Mouse (Mus musculus): ENCODE measurements around the gene Clic4. TPM values are rescaled to one million over a fixed set of nuclear protein-coding genes. Genes with fewer than 3 reads are reported as not detected.

Gene Clic4
- polyA plus RNA-seq, 1 experiment from 2014 or later: 66.9 TPM

DNA sequence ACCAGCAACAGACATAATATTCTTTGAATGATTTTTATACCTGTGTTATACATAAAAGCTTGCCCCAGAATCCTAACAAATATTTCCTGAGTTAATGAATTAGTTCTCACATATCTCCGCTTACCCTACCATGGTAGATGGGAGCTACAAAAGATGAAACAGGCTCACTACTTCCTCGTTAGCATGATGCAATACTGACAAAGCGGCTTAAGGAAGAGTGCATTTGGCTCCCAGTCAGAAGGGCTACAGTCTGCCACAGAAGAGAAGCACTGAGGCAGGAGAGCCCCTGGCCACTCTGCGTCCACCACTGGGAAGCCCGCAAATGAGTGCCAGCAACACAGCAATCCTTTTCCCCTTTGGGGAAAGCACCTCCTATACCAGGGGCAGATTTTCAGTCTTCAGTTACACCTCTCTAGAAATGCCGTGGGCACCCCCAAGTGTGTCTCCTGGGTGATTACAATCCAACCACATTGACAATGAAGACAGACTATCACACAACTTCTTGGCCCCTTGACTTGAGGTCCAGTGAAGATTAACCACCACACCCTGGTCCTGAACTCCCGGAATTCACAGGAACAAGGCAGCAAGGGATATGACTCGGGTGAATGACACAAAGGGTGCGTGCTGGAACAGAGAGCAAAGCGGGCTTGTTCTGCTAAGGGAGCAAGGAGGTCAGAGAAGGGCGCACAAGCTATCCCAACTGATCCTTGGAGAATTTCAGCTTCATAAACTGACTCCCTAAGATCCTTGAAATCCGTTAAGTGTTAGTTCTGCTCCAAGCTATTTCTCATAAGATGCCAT is 19.2 kb downstream of the Clic4 start:
- ATAC-seq: no peak
- Histone ChIP-seq H3K27me3 (replicated peaks; ENCODE audit: control insufficient read depth, insufficient read depth, low read length) (no peaks in the 10 kb centered on the region), H3K4me3 (ENCODE audit: low read depth, low read length) (no peak overlapping the region), H3K9ac (ENCODE audit: low read depth, low read length) (no peak overlapping the region), H3K9me3 (ENCODE audit: control insufficient read depth) (no peaks in the 10 kb centered on the region), H3K4me2 (replicated peaks; ENCODE audit: low read depth) (no peak overlapping the region), H3K36me3 (ENCODE audit: control insufficient read depth, insufficient read depth) (no peaks in the 10 kb centered on the region), H3K4me1 (replicated peaks; ENCODE audit: control insufficient read depth, insufficient read depth, low read length) (0 out of 2 replicates have a peak, but pooled peaks cover 2% of the 10 kb centered on the region), H3K27ac (ENCODE audit: low read depth, low read length) (no peak overlapping the region)
- 85% methylated on average over 12 of the region's 12 CpGs for WGBS
- no peak for TF ChIP-seq CTCF (IDR thresholded peaks at IDR 0.05; ENCODE audit: low read depth)

DNA sequence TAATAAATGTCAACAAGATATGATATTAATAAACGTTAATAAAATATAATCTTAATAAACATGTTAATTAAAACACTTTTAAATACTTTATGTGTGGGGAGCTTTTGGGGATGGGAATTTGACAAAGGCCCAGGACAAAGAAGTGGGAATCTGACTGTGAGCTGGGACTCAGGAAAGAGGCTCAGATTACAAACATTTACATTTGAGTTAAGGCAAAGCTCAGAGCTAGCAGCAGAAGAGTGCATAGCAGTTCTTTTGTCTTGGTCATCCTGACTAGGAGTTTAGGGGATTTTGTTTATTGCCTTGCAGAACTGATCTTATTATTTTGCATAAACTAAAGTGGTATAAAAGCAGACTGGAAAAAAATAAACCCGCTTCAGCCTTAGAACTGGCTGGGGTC is 20.8 kb downstream of the Clic4 start:
- Histone ChIP-seq H3K9ac (ENCODE audit: low read depth, low read length) (no peak overlapping the region), H3K4me1 (replicated peaks; ENCODE audit: control insufficient read depth, insufficient read depth, low read length) (0 out of 2 replicates have a peak, but pooled peaks cover 2% of the 10 kb centered on the region)

DNA sequence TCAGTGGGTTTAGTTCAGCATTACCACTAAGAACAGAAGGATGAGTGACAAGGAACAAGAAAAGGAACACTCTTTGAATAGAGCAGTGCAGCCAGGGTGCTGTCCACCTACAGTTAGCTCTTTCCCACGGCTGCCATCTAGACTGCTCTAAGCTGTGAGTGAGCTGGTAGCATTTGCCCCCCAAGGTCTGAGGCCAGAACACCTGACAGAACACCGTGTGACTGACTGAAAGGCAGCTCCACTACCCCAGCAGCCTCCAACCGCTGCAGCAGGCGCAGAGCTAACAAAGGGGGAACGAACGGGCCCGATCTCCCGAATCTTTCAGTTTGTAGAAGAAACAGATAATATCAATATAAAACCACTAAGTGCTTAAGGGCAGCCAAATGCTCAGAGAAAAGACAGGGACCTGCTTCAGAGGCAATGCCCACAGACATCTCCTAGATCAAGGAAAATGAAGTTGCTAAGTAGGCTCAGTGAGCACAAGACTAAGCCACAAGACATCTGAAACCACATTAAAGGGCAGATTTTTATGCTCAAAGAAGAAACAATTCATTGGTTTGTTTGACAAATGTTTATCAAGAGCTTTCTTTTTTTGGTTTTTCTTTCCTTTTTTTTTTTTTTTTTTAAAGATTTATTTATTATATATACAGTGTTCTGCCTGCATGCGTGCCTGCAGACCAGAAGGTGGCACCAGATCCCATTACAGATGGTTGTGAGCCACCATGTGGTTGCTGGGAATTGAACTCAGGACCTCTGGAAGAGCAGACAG is 24.2 kb downstream of the Clic4 start:
- WGBS: 75% methylated on average over 9 of the region's 9 CpGs
- H3K9ac ChIP-seq (ENCODE audit: low read depth, low read length): no peak overlapping the region
- ATAC-seq: no peak

More for the DNA sequence above, 20.8 kb downstream of the Clic4 start:
- Histone ChIP-seq H3K27me3 (replicated peaks; ENCODE audit: control insufficient read depth, insufficient read depth, low read length) (no peaks in the 10 kb centered on the region), H3K4me3 (ENCODE audit: low read depth, low read length) (no peak overlapping the region), H3K9me3 (ENCODE audit: control insufficient read depth) (no peaks in the 10 kb centered on the region), H3K4me2 (replicated peaks; ENCODE audit: low read depth) (no peak overlapping the region), H3K27ac (ENCODE audit: low read depth, low read length) (no peak overlapping the region), H3K36me3 (ENCODE audit: control insufficient read depth, insufficient read depth) (no peaks in the 10 kb centered on the region)
- WGBS: 55% methylated on average over 2 of the region's 2 CpGs
- no peak for TF ChIP-seq CTCF (IDR thresholded peaks at IDR 0.05; ENCODE audit: low read depth)
- no peak for ATAC-seq

DNA sequence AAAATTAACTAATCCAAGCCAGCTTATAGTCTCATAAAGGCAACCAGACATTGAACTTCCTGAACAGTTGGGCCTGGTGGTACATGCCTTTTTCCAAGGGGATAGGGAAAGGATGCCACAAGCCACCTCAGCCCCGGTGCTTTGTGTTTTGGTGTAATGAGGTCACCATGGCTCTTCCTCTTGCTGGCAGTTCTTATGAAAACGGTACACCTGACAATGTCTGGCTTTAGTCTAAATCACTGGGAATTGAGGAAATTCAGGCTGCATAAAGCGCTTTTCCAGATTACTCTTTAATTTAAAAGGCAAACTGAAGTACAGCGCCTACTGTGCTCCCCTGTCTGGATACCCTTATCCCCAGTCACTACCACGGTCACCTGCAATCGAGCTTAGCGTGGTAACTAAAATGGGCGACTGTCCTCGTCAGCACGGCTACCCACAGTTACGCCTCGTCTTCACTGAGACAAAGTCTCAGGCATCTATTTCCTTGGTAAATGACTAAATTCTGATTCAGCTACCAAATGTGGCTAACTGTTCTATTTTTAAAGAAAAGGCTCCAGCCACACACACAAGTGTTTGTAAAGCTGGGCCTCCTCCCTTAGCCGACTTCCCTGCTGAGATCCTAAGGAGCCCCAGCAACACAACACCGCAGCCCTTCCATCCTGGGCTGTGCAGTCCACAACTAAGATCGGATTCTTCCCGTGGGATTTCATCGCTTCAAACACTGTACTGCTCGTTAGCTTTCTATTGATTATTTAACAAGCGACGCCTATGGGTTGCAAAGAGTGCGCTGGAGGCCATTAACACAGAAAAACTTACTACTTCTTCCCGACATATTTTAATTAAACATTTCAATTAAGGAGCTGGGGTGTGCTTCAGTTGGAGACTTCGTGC is 25.5 kb downstream of the Clic4 start:
- no peaks in the 10 kb centered on the region for H3K9me3 ChIP-seq (ENCODE audit: control insufficient read depth)
- no peak for TF ChIP-seq CTCF (IDR thresholded peaks at IDR 0.05; ENCODE audit: low read depth)
- 76% methylated on average over 23 of the region's 23 CpGs for WGBS
- no peak overlapping the region for H3K27ac ChIP-seq (ENCODE audit: low read depth, low read length)
- ATAC-seq: no peak
- no peaks in the 10 kb centered on the region for H3K27me3 ChIP-seq (replicated peaks; ENCODE audit: control insufficient read depth, insufficient read depth, low read length)
- H3K36me3 ChIP-seq (ENCODE audit: control insufficient read depth, insufficient read depth): no peaks in the 10 kb centered on the region
- H3K9ac ChIP-seq (ENCODE audit: low read depth, low read length): 0 out of 2 replicates have a peak overlapping the region, but pooled peaks have one; percentile 3
- no peak overlapping the region for H3K4me2 ChIP-seq (replicated peaks; ENCODE audit: low read depth)
- no peak overlapping the region for H3K4me3 ChIP-seq (ENCODE audit: low read depth, low read length)
- no peaks in the 10 kb centered on the region; the same call in 1 of the 2 replicates for H3K4me1 ChIP-seq (replicated peaks; ENCODE audit: control insufficient read depth, insufficient read depth, low read length)

More for the DNA sequence above, 24.2 kb downstream of the Clic4 start:
- Histone ChIP-seq H3K27me3 (replicated peaks; ENCODE audit: control insufficient read depth, insufficient read depth, low read length) (no peaks in the 10 kb centered on the region), H3K4me3 (ENCODE audit: low read depth, low read length) (no peak overlapping the region), H3K4me2 (replicated peaks; ENCODE audit: low read depth) (no peak overlapping the region), H3K9me3 (ENCODE audit: control insufficient read depth) (no peaks in the 10 kb centered on the region), H3K4me1 (replicated peaks; ENCODE audit: control insufficient read depth, insufficient read depth, low read length) (0 out of 2 replicates have a peak, but pooled peaks cover 1% of the 10 kb centered on the region), H3K36me3 (ENCODE audit: control insufficient read depth, insufficient read depth) (no peaks in the 10 kb centered on the region), H3K27ac (ENCODE audit: low read depth, low read length) (no peak overlapping the region)
- peak; percentile 35 for TF ChIP-seq CTCF (IDR thresholded peaks at IDR 0.05; ENCODE audit: low read depth)

DNA sequence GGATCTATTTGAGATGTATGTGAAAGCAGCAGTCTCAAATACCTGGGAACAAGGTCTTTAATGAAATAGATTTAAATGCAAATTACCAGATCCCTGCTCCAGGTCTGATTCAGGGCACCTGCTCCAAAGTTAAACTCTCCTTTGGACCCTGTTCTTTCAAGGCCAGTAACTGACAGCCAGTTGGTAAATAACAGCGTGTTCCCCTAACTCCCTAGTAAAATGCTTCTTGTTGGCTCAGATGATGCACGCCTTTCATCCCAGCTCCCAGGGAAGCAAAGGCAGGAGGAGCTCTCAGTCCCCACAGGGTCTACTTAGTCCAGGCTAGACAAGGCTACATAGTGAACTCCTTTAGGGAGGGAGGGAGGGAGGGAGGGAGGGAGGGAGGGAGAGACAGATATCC is 26.2 kb downstream of the Clic4 start:
- Histone ChIP-seq H3K9ac (ENCODE audit: low read depth, low read length) (no peak overlapping the region), H3K36me3 (ENCODE audit: control insufficient read depth, insufficient read depth) (no peaks in the 10 kb centered on the region), H3K27me3 (replicated peaks; ENCODE audit: control insufficient read depth, insufficient read depth, low read length) (no peaks in the 10 kb centered on the region), H3K4me2 (replicated peaks; ENCODE audit: low read depth) (no peak overlapping the region), H3K27ac (ENCODE audit: low read depth, low read length) (no peak overlapping the region), H3K4me1 (replicated peaks; ENCODE audit: control insufficient read depth, insufficient read depth, low read length) (peaks cover 3% of the 10 kb centered on the region), H3K4me3 (ENCODE audit: low read depth, low read length) (no peak overlapping the region), H3K9me3 (ENCODE audit: control insufficient read depth) (no peaks in the 10 kb centered on the region)
- no peak for TF ChIP-seq CTCF (IDR thresholded peaks at IDR 0.05; ENCODE audit: low read depth)
- no peak for ATAC-seq
- 62% methylated on average over 2 of the region's 2 CpGs for WGBS
